Mouse (Mus musculus): ENCODE measurements around the gene Olfr492.

The Olfr492 gene

DNA sequence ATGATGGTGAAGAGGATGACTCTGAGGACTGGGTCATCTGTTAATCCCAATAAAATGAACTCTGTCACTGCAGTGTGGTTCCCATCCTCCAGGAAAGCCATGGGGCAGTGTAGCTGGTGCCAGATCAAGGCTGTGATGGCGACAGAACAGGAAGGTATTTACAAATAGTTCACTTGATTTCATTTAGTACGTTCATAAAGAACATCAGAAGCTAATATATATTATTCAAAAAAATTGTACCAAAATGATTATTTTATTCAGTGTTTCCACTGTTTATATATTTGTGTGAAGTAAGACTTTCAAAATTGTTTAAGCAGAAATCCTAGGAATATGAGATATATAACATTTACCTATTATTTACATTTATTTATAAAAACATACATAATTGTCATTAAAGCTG, at the start of gene Olfr492:
Gene Olfr492 (minus strand): TSS at position 101 of the 400 bp plus-strand sequence.
- no peak for DNase-seq (ENCODE audit: low spot score in 2 of 2)

DNA sequence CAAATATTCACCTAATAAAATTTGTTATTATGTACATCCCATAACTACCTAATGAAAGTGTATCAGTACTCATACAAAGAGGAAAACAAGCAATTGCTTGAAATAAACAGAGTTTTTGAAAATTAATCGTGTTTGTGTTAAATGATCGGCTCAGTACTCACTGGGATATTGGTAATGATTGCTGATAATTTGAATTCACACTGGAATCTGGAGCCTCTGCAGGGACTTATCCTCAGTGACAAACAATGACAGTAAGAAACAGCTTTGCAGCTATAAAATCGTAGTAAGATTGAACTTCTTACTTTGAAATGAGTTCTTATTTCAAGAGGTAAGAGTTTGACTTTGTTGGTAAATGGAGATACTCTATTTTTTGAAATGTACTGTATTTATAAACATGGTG, 41.6 kb upstream of the Olfr492 start, which contains the start of gene Olfr494:
Gene Olfr494 (plus strand): TSS at position 301 of the 400 bp plus-strand sequence.
- no peak for DNase-seq (ENCODE audit: low spot score in 2 of 2)

DNA sequence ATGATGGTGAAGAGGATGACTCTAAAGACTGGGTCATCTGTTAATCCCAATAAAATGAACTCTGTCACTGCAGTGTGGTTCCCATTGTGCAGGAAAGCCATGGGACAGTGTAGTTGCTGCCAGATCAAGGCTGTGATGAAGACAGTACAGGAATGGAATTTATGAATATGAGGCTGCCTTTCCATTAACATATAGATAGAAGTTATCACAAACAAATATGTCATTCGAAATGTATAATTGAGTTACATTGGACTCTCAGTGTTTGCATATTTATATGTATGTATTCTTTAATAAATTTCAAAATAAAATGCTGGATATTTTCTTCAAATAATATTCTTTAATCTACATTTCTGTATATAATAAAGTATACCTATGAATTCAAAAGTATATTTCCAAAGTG, 23.4 kb upstream of the Olfr492 start, which contains the start of gene Olfr493:
Gene Olfr493 (minus strand): TSS at position 101 of the 400 bp plus-strand sequence.
- DNase-seq (ENCODE audit: low spot score in 2 of 2): no peak

DNA sequence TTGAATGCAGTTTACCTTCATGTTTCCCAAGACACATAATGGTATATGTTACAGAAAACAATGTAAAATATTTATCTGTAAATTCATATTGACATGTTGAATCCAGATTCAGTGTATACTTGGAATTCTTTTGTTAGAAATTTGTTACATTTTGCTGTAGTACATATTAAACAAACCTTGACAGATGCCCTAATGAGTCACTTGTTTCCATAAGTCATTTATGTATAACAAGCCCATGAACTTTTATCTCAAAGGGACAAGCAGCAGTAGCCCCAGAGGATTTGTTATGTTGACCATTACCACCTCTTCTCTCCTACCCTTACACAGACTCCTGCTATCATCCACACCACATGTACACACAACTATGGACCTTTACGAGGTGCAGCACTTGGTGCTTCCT, 10.3 kb downstream of the Olfr492 start, which contains the start of gene Olfr491:
Gene Olfr491 (plus strand): TSS at position 301 of the 400 bp plus-strand sequence.
- DNase-seq (ENCODE audit: low spot score in 2 of 2): no peak

DNA sequence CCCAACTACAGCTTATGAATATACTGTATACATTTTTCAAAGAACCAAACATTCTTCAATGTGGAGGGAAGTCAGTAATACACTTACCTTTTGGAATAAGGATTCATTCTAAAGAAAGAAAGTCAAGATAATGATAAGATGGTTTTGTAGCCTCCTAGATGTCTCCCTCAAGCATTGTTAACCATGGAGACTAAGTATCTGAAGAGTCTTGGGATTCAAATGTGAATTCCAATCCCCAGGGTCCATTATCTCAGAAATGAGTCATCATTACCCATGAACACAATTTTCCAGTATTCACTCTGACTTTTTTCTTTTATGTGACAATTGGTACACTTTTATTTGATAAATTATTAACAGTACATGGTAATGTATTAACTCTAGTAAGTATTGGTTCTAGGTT, 34.6 kb downstream of the Olfr492 start, which contains the start of gene Olfr490:
Gene Olfr490 (minus strand): TSS at position 101 of the 400 bp plus-strand sequence.
- DNase-seq (ENCODE audit: low spot score in 2 of 2): no peak

Data from spleen, postnatal 14 days (tissue).